Mouse (Mus musculus) induced T-regulatory cell, adult 2 months (primary cell): ENCODE measurements around the gene Pde4d.

Experiments
- DNase-seq: peaks from one replicate; pipeline ENCODE4 v3.0.0-alpha.2; 2012; ENCODE audit warnings: low read depth

Gene Pde4d

DNA sequence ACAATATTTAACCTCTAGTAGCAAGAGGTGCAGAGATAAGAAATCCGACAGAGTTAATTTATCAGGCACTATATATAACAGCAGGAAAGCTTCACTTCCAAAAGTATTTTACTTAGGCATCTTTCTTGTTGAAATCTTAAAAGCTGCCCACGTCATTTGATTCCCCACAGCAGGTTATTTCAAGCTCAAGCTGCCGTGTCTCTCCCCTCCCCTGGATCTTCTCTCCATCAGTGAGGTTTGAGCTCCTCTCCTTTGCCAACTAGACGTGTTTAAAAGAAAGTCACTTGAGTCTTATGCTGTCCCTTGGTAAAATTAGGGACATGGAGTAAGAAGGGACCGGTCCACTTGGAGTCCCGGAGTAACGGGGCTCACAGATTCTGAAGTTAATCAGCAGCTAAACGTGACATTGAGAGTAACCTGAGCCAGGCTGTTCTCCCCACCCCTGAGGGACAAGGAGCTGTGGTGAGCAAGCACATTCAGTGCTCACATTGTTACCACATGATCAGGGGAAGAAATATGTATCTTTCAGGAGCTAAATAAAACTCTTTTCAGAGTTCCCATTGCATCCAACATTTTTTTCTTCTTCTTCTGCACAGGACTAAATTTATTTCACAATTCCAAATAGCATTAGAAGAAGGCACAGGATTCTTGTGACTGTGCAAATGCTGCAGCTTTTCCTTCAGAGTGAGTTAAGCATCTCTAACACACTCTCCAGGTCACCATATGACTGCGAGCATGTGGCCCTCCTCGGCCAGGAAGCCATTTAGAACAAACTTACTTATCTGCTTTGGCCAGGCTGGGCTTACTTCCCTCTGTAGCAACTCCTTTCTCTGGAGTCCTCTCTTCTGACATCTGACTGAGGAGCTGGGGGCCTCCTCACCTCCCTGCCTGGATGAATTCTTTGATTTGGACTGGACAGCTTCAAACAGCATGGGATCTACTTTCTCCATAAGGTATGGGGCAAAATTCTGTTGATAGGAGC is at the start of gene Pde4d:
TSS of gene Pde4d (plus strand) at position 833 of the 982 bp plus-strand sequence.
- no peak for DNase-seq

DNA sequence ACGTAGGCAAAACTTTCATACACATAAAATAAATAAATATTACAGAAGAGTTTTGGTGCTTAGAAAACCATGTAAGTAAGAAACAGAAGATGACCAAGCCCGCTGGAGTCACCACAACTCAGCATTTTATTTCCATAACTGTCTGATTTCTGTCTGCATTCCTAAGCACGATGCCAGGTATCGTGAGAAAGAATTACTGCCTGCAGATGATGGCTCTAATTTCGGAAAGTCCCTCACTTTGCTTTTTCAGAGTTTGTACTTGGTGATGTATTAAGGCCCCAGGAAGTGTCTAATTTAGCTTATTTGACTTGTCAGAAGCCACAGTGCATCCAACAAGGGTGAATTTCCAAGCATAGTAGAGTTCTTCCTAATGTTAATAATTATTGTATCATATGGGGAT is 46.6 kb upstream of the Pde4d start:
- no peak for DNase-seq

DNA sequence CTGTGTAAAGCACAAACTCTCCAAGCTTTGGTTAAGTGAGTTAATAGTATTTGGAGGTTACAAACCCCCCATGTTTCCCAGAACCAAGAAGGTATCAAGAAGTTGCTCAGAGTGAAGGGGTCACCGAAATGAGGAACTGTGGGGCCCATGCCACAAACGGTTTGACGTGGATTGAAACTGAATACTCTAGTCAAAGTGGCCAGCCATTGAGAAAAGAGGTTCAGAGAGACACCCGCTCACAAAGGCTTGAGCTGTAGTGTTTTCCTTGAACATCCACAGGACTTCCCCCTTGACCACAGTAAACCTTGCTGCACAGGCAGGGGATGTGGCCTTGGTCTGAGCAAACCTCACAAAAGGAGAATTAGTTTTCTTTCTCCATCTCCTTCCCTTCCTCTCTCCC is 45.4 kb upstream of the Pde4d start:
- no peak for DNase-seq

DNA sequence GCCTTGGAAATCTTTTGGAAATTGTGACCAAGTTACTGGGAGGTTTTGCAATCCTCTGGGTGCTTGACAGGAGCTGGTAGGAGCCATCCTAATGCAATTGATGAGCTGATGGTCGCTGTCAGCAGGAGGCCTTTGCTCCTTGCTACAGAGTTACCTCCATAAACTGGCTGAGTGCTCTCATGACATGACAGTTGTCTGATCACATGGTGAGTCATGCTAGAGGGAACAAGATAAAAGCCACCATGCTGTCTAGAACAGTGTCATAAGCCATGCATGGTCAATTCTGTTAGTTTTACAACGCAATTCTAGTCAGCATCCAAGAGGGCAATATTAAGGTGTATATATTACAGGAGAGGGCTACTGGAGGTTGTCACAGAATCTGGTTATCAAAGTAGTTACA is 34.3 kb upstream of the Pde4d start:
- DNase-seq, result no peak

DNA sequence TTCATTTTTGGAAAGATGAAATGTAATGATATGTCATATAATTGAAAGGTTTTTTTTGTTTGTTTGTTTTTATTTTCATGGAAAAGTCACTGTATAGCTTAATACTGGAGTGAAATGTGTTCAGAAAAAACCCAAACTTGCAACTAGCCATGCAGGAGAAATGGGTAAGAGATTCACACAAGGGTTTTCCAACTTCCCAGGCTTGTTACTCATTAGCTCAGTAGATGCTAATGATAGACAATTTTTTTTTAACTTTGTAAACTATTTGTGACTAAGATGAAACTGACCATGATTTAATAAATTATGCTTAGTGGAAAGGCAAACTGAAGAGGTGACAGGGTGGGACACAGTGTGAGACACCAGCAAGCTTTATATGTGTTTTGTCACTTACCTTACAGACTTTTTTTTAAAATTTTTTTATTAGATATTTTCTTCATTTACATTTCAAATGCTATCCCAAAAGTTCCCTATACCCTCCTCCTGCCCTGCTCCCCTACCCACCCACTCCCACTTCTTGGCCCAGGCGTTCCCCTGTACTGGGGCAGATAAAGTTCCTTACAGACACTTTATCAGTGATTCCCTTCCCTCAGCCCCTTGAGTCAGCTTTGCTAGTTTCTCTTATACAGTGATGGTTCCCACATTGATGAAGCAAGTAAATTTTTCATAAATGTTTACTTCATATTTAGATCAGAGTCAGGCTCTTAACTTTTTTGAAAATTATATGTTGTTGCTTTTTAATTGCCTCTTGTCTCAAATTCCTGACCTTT is 30.8 kb upstream of the Pde4d start:
- no peak for DNase-seq

DNA sequence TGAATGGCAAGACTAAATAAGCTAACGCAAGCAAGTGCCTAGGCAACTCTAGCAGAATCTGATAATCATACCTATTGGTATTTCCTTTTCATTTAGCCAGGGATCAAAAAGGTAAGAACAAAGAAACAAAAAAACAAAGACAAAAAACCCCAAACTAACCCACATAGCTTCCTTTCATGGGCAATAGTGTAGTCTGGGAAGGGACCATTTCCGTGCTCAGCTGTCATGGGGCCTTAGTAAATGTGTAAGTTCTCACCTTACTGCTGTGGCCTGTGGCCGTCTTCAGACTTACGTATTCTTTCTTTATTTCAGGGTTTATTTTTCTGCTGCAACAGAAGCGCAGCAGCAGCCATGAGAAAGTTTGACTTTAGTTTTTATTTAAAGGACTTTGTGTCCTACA is 23.4 kb upstream of the Pde4d start:
- DNase-seq, result peak; percentile 46

DNA sequence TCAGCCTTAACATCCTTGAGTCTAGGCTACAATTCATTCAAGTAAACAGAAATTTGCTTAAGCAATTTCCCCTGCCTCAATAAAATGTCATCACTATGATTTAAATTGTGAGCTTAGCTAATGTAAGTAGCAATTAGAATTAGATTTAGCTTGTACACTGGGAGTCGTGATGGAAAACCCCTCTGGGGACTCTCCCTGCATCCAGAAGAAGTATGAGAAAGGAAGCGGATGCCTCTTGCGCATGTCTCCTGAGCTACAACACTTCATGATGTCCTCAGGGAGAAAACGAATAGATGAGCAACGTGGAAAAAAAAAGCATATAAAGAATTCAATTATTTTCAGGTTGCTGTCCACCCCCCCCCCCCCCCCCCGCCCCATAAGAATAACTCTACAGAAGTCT is 20.9 kb upstream of the Pde4d start:
- no peak for DNase-seq

DNA sequence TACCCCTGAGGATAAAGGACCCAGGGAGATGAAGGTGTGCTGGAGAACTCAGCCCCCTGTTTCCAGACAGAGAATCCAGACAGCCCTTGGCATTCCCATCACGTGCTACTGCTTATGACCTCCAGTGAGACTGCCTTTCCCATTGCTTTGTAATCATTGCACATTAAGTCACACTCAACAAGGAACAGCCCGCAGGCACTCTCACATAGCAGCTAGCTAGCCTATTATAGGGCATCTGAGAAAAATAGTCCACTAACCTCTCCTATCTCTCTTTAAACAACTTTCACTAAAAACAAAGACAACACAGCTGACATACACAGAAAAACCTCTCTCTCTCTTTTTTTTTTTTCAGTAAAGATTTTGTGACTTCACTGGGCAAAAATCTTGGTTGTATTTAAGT is 20.1 kb upstream of the Pde4d start:
- no peak for DNase-seq

DNA sequence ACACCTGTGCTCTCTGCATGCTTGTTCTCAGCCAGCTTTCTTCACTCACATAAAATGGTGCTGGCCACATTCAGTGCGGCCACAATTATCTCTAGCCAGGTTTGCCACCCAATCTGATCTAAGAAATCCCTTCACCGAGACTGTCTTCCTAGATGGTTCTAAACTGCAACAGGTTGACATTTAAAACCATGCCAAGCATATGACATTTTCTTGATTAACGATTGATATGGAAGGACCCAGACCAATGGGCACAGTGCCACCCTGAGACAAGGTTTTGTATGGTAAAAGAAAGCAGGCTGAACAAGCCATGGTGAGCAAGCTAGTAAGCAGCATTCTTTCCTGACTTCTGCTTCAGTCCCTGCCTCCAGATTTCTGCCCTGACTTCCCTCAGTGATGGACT is 18.0 kb upstream of the Pde4d start:
- no peak for DNase-seq

DNA sequence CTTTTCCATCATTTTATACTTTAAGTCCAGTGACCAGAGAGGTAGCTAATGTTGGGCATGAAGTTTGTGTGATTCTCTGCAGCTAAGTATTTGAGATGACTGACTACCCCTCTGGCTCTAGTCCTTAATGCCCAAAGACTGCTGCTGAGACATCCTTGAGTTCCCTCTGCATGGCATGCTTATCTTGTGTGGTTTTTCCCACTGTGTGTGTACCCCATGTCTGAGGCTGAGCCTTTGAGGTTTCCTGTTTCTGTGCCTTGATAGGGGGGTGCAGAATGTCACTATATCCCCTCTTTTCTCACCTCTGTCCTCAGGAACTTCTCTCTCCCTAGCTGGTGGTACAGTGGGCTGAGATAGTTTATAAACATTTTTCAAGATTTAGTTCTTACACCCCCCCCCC is 14.1 kb upstream of the Pde4d start:
- DNase-seq, result no peak

DNA sequence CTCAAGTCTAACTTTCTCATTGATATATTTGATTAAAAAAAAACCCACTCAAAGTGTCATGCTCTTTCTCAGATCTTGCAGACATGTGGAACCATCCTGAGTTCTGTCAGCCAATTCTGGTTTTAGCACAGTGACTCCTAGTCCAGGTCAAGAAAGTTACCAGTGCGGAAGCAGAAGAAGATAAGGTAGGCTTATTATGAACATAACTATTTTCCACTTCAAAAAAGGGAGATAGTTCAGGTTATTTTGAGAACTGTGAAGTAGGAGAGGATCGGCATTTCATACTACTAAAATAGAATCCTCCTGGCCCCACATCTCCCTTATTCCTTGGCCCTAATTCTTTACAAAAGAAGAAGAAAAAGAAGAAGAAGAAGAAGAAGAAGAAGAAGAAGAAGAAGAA is 12.3 kb upstream of the Pde4d start:
- no peak for DNase-seq

DNA sequence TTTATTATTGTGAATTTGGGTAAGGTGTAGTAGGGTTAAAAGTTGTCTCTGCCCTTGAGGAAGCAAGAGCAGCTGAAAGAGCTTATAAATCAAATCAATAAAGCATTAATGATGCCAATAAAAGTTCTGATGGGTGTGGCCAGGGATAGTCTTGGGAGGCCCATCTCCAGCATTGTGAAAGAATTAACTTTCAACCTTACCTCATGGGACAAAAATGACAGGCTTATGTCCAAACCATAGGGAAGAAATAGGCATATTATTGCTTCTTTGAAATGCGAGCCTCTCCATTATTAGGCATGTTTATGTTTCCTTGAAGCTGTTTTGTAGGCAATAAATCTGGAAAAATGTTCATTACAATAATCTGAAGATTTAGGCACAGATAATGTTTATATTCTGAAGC is 10.7 kb upstream of the Pde4d start:
- DNase-seq, result no peak

DNA sequence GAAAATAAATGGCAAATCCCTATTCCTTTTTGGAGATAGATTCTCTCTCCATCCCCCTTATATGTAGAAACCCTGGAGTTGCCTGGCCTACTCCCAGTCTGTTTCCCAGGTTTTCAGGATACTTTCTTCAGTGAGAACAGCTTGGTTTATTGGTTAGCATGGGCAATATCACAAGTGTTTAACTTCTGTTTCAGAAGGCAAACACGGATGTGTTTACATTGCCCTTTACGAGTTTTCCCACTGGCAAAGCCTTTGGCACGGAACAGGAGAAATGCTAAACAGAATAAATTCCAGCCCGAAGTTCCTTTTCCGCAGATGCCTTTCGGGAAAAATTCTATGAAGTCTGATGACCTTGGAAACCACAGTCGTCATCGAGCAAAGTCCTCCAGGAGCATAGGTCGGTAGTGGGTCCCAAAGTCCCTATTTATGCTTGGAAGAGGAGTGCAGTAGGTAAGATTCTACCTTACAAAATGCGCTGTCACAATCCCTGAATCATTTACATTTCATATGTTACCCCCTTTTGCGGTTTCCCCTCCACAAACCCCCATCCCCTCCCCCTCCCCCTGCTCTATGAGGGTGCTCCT is 1.3 kb upstream of the Pde4d start:
- no peak for DNase-seq

DNA sequence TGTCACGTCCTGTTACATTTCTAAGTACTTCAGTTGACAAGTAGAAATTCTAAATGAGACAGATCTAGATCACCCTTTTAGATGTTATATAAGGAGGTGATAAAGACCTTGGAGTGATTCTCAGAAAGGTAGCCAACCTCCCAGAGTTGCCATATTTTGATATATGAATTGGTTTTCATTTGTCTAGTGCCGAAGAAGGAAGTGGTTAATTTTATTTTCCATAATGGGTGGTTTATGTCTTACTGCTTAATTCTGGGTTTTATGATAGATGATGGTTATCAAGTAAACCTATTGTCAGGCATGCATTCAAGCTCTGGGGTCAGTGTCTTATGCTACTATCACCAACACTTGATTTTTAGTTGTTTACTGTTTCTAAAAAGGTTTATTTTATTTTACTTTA is 1.4 kb downstream of the Pde4d start:
- DNase-seq, result peak; percentile 15

DNA sequence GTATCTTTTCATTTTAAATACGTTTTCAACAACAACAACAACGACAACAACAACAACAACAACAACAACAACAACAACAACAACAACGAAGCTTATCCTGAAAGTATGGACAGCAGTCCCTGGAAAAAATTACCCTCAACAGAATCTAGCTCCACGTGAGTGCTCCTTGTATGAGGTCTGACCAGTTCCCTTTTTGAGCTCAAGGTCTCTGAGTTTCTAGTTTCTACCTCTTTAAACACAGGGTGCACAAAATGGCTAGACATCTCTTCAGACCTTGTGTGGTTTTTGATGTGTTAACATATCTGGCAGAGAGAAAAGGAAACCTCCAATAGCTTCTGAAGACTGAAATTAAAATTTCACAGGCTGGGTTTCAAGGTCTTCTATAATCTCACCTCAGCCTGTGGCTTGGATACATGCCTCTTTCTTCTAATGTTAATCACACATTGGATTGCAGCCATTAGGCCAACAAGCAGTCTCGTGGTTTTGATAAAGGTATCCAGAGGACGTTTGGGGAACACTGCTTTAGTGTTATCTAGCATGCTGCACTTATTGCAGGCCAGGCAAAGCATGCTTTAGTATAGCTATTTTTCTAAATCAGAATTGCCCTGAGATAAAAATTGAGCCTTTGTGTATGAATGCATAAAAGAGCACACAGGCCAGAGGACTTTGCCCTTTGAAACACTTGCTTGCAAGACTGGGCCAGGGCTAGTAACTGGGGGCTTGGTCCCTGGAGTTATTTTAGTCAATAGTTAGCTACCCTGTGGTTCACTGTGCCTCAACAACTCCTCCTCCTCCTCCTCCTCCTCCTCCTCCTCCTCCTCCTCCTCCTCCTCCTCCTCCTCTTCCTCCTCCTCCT is 3.5 kb downstream of the Pde4d start:
- DNase-seq, result no peak

DNA sequence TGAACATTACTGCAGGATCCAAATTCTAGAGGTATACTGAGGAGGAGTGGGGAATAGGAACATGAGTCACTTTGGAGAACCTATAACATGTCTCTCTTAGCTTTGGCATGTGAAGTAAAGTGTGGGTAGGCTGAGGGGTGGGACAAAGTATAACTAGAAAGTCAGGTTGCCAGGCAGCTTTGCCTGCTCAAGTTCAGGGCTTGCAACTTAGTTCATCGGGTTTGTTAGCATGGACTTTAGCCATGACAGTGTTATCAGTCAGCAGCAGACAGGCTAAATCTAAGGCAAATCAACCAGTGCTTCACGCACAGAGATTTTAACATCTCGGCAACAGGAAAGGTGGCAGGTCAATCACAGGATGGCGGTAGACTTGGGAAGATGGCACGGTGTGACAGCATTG is 12.8 kb downstream of the Pde4d start:
- no peak for DNase-seq

DNA sequence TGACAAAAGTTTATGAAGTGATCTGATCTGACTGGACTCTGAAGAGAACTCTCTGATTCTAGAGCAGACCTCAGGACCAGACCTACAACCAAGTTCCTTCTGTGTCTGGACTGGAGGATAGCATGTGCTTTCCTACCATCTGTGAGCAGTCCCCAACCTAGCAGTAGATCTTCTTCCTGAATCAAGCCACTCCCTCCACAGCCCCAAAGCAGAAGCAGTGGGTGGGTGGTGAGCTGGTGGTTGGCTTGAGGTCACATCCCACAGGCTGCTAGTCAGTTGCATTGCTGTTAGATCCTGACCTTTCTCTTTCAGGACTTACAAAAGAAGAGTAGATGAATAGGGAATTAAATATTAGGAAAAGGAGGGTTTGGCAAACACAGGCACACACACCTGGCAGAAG is 16.0 kb downstream of the Pde4d start:
- DNase-seq, result no peak

DNA sequence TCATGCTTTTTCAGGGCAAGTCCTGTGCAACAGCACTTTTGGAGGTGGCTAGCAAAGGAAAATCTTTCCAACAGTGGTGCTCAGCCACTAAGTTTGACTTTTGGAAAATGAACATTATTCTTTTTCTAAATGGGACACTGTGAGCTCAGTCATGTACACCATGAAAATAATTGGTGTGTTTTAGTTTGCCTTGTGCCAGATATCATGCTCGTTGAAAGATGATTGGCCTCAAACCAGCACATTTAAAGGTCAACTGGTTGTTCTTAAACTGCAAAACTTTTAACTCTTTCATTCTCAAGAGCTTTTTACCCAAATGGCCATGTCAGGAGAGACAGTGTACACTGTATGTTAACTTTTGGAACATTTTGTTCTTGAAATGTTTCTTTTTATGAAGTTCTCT is 17.3 kb downstream of the Pde4d start:
- DNase-seq, result no peak

DNA sequence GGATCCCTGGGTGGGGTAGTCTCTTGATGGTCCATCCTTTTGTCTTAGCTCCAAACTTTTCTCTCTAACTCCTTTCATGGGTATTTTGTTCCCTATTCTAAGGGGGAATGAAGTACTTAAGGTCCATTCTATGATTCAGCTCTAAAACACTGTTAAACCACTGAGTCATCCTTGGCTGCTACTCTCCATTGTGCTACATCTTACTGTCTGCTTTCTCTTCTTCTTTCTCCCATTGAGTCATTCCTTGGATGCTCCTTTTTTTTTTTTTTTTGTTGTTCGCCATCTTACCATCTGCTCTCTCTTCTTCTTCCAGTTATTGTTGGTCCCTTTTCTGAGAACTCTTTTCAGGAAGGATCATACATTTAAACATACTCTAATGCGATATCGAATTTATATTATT is 30.7 kb downstream of the Pde4d start:
- no peak for DNase-seq

DNA sequence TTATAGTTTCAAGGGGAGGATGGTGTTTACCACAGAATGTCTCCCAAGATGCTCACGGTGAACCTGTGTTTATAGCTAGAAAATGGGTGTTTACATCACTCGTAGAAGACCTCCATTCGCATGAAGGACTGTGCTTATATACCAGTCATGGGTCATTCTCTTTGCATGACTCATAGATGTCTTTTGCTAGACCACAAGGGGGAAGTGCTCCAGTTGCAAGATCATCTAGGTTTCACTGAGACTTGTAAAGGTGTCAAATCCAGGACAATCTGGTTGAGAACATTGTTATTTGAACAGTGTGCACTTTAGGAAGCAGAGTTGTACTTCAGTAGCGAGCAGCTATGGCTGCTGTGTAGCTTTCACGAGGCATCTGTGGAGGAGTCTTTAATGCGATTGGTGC is 35.3 kb downstream of the Pde4d start:
- no peak for DNase-seq

DNA sequence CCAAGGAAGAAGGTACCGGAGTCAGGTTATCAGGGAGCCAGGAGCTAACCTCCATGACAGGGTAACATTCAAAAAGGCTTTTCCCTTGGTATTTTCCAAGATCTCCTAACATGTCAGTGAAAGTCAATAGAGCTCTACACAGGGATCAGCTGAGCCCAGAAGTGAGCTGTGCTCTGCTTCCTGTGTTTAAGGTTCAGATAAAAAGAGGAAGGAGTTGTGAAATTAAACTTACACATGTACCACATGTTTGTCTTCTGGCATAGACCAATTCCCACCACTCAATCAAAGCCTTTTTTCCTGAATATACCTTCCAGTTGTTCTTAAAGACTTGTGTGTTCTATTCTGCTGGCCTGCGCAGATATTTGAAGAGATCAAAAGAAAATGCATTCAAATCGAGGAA is 37.3 kb downstream of the Pde4d start:
- no peak for DNase-seq

DNA sequence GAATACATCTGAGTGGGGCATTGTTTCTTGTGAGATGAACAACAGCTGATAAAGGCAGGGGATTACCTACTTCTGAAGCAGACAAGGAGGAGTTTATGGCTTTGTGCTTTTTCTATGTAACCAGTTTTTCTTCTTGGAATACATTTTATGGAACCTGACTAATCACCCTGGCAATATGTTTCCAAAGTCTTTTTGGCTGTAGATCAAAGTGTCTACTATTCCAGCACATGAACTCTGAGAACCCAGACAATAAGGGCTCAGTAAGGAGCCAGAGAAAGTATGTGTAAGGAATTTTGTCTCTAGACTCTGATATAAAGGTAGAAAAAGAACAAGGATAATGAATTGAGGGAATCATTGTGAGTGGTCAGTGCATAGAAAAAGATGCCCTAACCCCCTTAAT is 40.1 kb downstream of the Pde4d start:
- no peak for DNase-seq
